Mouse (Mus musculus) layer of hippocampus, postnatal 10 days (tissue): ENCODE measurements around the gene Uhrf2. TPM values are rescaled to one million over a fixed set of nuclear protein-coding genes. Genes with fewer than 3 reads are reported as not detected.
A peak's percentile ranks its signal among the peaks of the same experiment; 100 is the strongest.

Source experiments
- DNase-seq, 2 experiments: peaks; one replicate each; pipeline ENCODE4 v3.0.0; 2021; ENCODE audit warnings: low spot score in 2 of 2
- total RNA-seq, 2 experiments: library from RNA; stranded (reverse); gene quantifications; 2 replicates each; pipeline ENCODE4 v1.2.3; 2021

The Uhrf2 gene
- total RNA-seq, 2 experiments from 2014 or later: 49.9 to 50.2 TPM

DNA sequence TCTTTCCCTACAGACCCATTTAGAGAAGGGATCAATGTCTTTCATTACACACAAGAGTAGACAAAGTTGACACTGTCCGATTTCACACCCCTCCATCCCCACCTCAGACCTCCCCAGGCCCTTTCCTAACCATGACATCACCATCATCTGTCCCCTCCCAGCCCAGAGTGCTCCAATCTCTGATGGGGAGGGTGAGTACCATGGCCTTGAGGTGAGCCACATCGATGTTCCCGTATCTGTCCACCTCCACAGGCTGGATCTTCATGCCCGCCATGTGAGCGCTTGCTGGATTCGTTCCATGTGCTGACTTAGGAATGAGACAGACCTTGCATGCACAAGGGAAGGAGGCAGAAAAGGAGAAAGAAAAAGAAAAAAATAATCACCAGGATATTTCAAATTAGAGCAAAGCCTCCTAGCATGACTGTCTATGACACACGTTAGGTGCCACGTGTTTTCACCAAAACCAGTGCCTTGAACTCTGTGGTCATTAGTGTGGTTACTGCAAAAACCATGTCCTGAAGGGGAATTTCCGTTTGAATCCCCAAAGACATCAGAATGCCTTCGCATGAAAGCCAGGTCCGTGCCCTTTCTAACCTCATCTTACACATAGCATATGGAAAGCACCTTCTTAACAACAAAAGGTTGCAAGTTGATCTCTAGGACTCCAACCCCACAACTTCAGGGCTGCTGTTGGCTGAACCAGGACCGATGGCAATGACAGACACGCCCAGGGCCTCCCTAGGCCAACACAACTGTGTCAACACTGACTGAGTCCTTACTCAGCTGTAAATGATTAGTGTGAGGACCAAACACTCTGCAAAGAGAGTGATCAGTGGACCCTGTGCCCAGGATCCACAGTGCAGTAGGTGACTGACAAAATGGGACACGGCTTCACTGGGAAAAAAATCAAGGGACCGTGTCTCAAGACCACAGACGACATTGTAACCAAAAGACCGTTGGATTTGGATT lies 88.3 kb downstream of the Uhrf2 start:
- DNase-seq: peak in 1 of 2 experiments; percentile 35

DNA sequence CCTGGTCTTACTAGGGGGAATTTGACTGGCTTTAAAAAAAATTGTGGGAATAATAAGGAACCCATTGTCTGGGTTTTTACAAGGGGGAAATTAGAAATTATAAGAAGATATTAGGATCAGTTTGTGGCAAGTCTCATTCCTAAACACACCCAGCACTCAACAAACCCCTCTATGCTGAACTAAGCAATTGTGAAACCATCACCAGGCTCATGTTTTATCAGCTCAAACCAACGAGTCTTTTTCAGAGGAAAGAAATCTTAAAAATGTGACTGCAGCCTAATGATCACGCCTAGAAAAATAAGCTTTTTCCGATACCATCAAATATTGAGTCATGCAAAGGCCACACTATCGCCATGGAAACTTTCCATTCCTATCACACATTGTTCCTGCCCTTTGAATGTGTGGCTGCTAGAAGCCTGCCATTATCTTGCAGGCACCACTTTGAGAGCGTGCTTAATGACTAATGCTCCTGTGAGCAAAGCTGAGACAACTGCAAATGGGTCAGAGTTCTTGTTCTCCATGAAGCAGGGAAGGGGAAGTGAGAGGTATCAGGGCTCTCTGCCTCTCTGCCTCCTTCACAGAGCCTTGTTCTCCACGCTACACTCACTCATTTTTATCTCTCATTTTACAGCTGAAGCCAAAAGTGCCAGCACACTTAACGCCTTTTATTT lies 94.8 kb downstream of the Uhrf2 start:
- DNase-seq: no peak

DNA sequence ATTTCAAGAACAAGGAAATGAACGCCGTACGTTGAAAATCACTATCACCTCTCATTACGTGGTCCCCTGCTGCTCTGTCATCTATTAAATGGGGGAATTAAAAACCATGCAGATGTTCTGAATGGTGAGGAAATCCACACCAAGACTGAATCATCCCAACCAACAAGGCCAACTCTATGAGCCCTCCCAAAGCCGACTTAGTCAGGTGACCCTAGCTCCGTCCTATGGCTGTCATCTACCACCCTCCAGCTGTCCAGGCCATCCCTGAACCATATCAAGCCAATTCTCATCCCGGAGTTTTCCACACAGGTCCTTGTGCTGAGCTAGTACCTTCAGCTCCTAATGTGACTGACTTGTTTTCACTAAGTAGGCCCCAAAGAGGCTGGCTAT lies 95.4 kb downstream of the Uhrf2 start:
- DNase-seq: no peak

DNA sequence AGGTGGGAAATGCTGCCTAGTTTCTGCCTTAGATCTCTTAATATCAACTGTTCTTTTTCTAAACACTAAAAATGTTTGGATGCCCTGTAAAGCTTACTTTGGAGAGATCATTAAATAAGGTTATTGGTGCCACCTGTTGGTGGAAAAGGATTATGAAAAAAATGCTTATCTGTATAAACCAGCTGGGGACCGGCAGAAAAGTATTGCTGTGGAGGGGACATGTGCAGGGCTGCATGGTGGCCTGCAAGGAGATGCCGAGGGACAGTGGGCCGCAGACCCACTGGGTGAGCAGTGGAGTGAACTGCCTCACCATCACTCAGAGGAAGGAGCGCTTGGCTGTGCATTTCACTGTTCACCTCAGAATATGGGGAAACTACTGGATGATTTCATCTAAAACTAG lies 97.9 kb downstream of the Uhrf2 start:
- DNase-seq: no peak

DNA sequence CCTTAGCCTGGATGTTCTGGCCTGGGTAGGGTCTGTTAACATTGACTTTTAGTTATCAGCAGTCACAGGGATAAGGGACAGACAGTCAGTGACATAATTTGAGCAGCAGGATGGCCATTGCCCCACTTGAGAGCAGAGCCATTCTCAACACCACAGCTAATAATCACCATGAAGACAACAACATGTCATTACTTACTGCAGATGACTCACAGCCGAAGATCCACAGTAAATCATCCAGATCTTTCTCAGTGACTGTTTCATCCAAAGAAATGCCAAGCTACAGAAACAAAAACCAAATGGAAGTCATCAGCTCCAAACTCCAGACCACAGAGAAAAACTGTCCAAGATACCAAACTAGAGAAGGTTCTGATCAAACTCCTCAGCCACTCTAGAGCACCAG lies 106.0 kb downstream of the Uhrf2 start:
- DNase-seq: no peak

Other genes starting within 250 kb of the Uhrf2 start
- 10 to 100 TPM; 26.5 to 29.8 TPM for gene 9930021J03Rik, start 224.5 kb upstream of the Uhrf2 start, total RNA-seq
- gene Ranbp6, start 217.5 kb upstream of the Uhrf2 start, total RNA-seq: 10 to 100 TPM; 30.9 to 32.4 TPM
- gene Il33, start 105.4 kb upstream of the Uhrf2 start, total RNA-seq: 10 to 100 TPM in 1 of 2 experiments, 1 to 10 TPM in 1; 8.3 to 11.4 TPM
- not detected for gene Trpd52l3, start 26.7 kb upstream of the Uhrf2 start, total RNA-seq
- 10 to 100 TPM; 22.6 to 24.5 TPM for gene Gldc, start 144.9 kb downstream of the Uhrf2 start, total RNA-seq
- under 1 TPM in 1 of 2 experiments, not detected in 1; 0.34 TPM for gene Mbl2, start 202.4 kb downstream of the Uhrf2 start, total RNA-seq